Mouse (Mus musculus) stomach, postnatal 0 days (tissue): ENCODE data around the gene Cpne1.

Source experiments
- CTCF ChIP-seq: IDR thresholded peaks from 2 replicates; pipeline ENCODE4 v1.5.1; 2016; ENCODE audit warnings: antibody characterized with exemption, low read depth, mild to moderate bottlenecking, moderate library complexity
- EP300 ChIP-seq: optimal IDR thresholded peaks from 2 replicates; pipeline ENCODE3; 2016; ENCODE audit warnings: antibody characterized with exemption

DNA sequence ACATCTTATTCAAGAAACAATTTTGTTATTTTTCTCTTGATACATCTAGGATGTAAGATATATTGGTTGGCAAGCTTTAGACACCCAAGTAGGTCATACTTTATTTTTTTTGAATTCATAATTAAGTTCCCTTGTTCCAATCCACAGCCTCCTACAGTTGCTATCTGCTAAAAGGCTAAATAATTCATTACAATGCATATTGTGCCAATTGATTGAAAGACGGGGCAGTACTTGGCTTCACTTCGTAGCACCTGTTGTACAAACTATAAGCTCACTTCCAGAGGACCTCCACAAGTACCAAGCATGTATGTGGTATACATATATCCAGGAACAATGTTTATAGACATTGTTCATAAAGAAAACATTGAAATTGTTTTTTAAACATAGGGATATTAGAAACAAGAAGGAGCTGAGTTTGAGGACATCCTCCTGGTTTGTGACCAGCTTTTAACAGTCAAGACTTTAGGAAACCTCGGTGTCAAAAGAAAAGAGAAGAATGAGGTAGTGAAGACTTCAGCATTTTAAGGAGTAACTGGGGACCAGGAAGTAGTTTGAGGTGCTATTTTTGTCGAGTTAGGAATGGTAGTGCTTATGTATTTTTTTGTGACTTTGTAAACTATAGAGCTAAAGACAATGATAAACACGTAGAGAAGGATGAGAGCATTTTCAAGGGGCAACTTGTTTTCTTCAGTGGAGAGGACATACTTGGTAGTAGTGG lies 34.7 kb upstream of the Cpne1 start:
- no peak for TF ChIP-seq CTCF
- no peak for TF ChIP-seq EP300
